Mouse (Mus musculus): ENCODE results near the gene P4ha1. TPM values are rescaled to one million over a fixed set of nuclear protein-coding genes. Genes with fewer than 3 reads are reported as not detected.
"Not testable (repeated sequence)": the region's sequence is repeated elsewhere in the genome, so short reads cannot be mapped to it uniquely, and the experiment has no call there.

P4ha1 gene
- polyA plus RNA-seq, 1 experiment from 2014 or later = 46.6 TPM

- H3K9ac ChIP-seq (ENCODE audit: low read length) = no peak overlapping the region
- H3K9me3 ChIP-seq (ENCODE audit: control insufficient read depth, low read length) = no peaks in the 10 kb centered on the region
- no peak overlapping the region for H3K4me2 ChIP-seq (ENCODE audit: low read length)
- H3K4me1 ChIP-seq (ENCODE audit: control insufficient read depth in 2 of 2, insufficient read depth in 2 of 2, low read length in 2 of 2) = no peaks in the 10 kb centered on the region
- no peak overlapping the region for H3K4me3 ChIP-seq (ENCODE audit: control insufficient read depth in 1 of 2, insufficient read depth in 1 of 2, low read depth in 1 of 2, low read length in 2 of 2)
- WGBS = 83% methylated on average over 9 of the region's 9 CpGs
- H3K27ac ChIP-seq (replicated peaks in 1 of 2; ENCODE audit: control insufficient read depth in 1 of 2, insufficient read depth in 1 of 2, low read depth in 2 of 2, low read length in 2 of 2) = no peak overlapping the region
- H3K36me3 ChIP-seq (ENCODE audit: control insufficient read depth, insufficient read depth, low read length) = peaks cover 97% of the 10 kb centered on the region
- no peaks in the 10 kb centered on the region for H3K27me3 ChIP-seq (ENCODE audit: control insufficient read depth, insufficient read depth, low read length)
- ATAC-seq (ENCODE audit: insufficient number of reproducible peaks, insufficient read depth, low FRiP score, low read depth) = no peak
These were observed 46.3 kb downstream of the P4ha1 start for GRCm38 (mm10) chr10:59369426-59369825.

- H3K4me2 ChIP-seq (ENCODE audit: low read length) = no peak overlapping the region
- H3K9me3 ChIP-seq (ENCODE audit: control insufficient read depth, low read length) = 0 out of 2 replicates have a peak, but pooled peaks cover 3% of the 10 kb centered on the region
- H3K36me3 ChIP-seq (ENCODE audit: control insufficient read depth, insufficient read depth, low read length) = peaks cover 23% of the 10 kb centered on the region
- H3K27ac ChIP-seq (replicated peaks in 1 of 2; ENCODE audit: control insufficient read depth in 1 of 2, insufficient read depth in 1 of 2, low read depth in 2 of 2, low read length in 2 of 2) = no peak overlapping the region
- H3K4me3 ChIP-seq (ENCODE audit: control insufficient read depth in 1 of 2, insufficient read depth in 1 of 2, low read depth in 1 of 2, low read length in 2 of 2) = no peak overlapping the region
- 87% methylated on average over 10 of the region's 10 CpGs for WGBS
- no peaks in the 10 kb centered on the region for H3K27me3 ChIP-seq (ENCODE audit: control insufficient read depth, insufficient read depth, low read length)
- ATAC-seq (ENCODE audit: insufficient number of reproducible peaks, insufficient read depth, low FRiP score, low read depth) = no peak
- no peak overlapping the region for H3K9ac ChIP-seq (ENCODE audit: low read length)
- peaks cover 4 to 9% of the 10 kb centered on the region in 2 experiments; a peak in 1 of 4 replicates for H3K4me1 ChIP-seq (ENCODE audit: control insufficient read depth in 2 of 2, insufficient read depth in 2 of 2, low read length in 2 of 2)
These were observed 54.8 kb downstream of the P4ha1 start for GRCm38 (mm10) chr10:59377906-59378305.

DNA sequence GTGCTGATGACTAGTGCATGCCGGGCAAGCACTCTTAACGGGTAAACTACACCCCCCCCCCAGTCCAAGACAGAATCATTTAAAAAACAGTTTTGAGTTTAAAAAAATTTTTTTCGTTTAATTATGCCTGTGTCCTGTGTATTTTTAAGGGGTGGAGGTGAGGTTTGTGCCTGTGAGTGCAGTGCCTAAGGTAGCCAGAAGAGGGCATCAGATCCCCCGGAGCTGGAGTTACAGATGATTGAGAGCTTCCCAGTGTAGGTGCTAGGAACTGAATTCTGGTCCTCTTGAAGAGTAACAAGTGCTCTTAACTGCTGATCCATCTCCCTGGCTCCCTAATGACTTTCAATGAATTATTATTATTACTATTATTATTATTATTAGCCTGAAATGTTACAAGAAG lies 55.6 kb downstream of the P4ha1 start:
- 0 out of 2 replicates have a peak, but pooled peaks cover 3% of the 10 kb centered on the region for H3K9me3 ChIP-seq (ENCODE audit: control insufficient read depth, low read length)
- H3K9ac ChIP-seq (ENCODE audit: low read length) = no peak overlapping the region
- H3K4me2 ChIP-seq (ENCODE audit: low read length) = no peak overlapping the region
- H3K4me1 ChIP-seq (ENCODE audit: control insufficient read depth in 2 of 2, insufficient read depth in 2 of 2, low read length in 2 of 2) = peaks cover 4 to 9% of the 10 kb centered on the region in 2 experiments; a peak in 1 of 4 replicates
- 94% methylated on average over 4 of the region's 4 CpGs for WGBS
- H3K36me3 ChIP-seq (ENCODE audit: control insufficient read depth, insufficient read depth, low read length) = peaks cover 15% of the 10 kb centered on the region
- H3K27ac ChIP-seq (replicated peaks in 1 of 2; ENCODE audit: control insufficient read depth in 1 of 2, insufficient read depth in 1 of 2, low read depth in 2 of 2, low read length in 2 of 2) = no peak overlapping the region
- H3K27me3 ChIP-seq (ENCODE audit: control insufficient read depth, insufficient read depth, low read length) = no peaks in the 10 kb centered on the region
- no peak overlapping the region for H3K4me3 ChIP-seq (ENCODE audit: control insufficient read depth in 1 of 2, insufficient read depth in 1 of 2, low read depth in 1 of 2, low read length in 2 of 2)
- ATAC-seq (ENCODE audit: insufficient number of reproducible peaks, insufficient read depth, low FRiP score, low read depth) = no peak

- no peak overlapping the region for H3K4me3 ChIP-seq (ENCODE audit: control insufficient read depth in 1 of 2, insufficient read depth in 1 of 2, low read depth in 1 of 2, low read length in 2 of 2)
- H3K4me1 ChIP-seq (ENCODE audit: control insufficient read depth in 2 of 2, insufficient read depth in 2 of 2, low read length in 2 of 2) = peaks cover 4 to 9% of the 10 kb centered on the region in 2 experiments; a peak in 1 of 4 replicates
- no peak overlapping the region for H3K4me2 ChIP-seq (ENCODE audit: low read length)
- no peak overlapping the region for H3K9ac ChIP-seq (ENCODE audit: low read length)
- H3K9me3 ChIP-seq (ENCODE audit: control insufficient read depth, low read length) = 0 out of 2 replicates have a peak, but pooled peaks cover 3% of the 10 kb centered on the region
- no peak for ATAC-seq (ENCODE audit: insufficient number of reproducible peaks, insufficient read depth, low FRiP score, low read depth)
- H3K27ac ChIP-seq (replicated peaks in 1 of 2; ENCODE audit: control insufficient read depth in 1 of 2, insufficient read depth in 1 of 2, low read depth in 2 of 2, low read length in 2 of 2) = peak overlapping the region in 1 of 2 experiments; percentile 30; a peak in 2 of 4 replicates
- H3K27me3 ChIP-seq (ENCODE audit: control insufficient read depth, insufficient read depth, low read length) = no peaks in the 10 kb centered on the region
- 12% methylated on average over 3 of the region's 3 CpGs for WGBS
- H3K36me3 ChIP-seq (ENCODE audit: control insufficient read depth, insufficient read depth, low read length) = peaks cover 4% of the 10 kb centered on the region; the same call in 1 of the 2 replicates
These were observed 56.8 kb downstream of the P4ha1 start for GRCm38 (mm10) chr10:59379927-59380326.

DNA sequence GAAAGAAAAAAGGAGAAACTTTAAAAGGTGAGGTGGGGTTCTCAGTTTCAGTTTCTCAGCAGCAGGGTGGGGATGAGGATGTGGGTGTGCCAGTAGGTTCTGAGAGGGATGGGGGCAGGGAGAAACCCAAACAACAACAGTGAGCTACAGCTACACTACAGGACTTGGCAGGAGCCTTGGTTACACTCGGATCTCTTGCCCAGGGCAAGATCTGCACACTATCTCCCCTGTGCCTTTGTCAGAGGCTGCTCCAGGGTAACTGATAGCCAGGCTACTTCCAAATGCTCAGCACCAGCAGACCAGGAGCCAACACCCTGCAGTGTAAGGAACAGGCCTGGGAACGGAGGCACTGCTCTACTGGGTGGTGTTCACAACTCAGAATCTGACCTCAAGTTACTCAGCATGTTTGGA lies 57.3 kb downstream of the P4ha1 start:
- WGBS = 33% methylated on average over 2 of the region's 2 CpGs

GRCm38 (mm10) chr10:59381563-59381962 lies 58.5 kb downstream of the P4ha1 start:
- 81% methylated on average over 5 of the region's 10 CpGs for WGBS
- not testable (repeated sequence) for H3K4me1 ChIP-seq (ENCODE audit: control insufficient read depth in 2 of 2, insufficient read depth in 2 of 2, low read length in 2 of 2); H3K9me3 ChIP-seq (ENCODE audit: control insufficient read depth, low read length); H3K9ac ChIP-seq (ENCODE audit: low read length); H3K36me3 ChIP-seq (ENCODE audit: control insufficient read depth, insufficient read depth, low read length); H3K27ac ChIP-seq (replicated peaks in 1 of 2; ENCODE audit: control insufficient read depth in 1 of 2, insufficient read depth in 1 of 2, low read depth in 2 of 2, low read length in 2 of 2); ATAC-seq (ENCODE audit: insufficient number of reproducible peaks, insufficient read depth, low FRiP score, low read depth); H3K4me2 ChIP-seq (ENCODE audit: low read length); H3K4me3 ChIP-seq (ENCODE audit: control insufficient read depth in 1 of 2, insufficient read depth in 1 of 2, low read depth in 1 of 2, low read length in 2 of 2); H3K27me3 ChIP-seq (ENCODE audit: control insufficient read depth, insufficient read depth, low read length)

More for the DNA sequence above, 57.3 kb downstream of the P4ha1 start:
- Histone ChIP-seq H3K4me3 (ENCODE audit: control insufficient read depth in 1 of 2, insufficient read depth in 1 of 2, low read depth in 1 of 2, low read length in 2 of 2) (no peak overlapping the region), H3K4me2 (ENCODE audit: low read length) (no peak overlapping the region), H3K36me3 (ENCODE audit: control insufficient read depth, insufficient read depth, low read length) (no peaks in the 10 kb centered on the region), H3K27me3 (ENCODE audit: control insufficient read depth, insufficient read depth, low read length) (no peaks in the 10 kb centered on the region), H3K9me3 (ENCODE audit: control insufficient read depth, low read length) (0 out of 2 replicates have a peak, but pooled peaks cover 3% of the 10 kb centered on the region), H3K9ac (ENCODE audit: low read length) (no peak overlapping the region), H3K4me1 (ENCODE audit: control insufficient read depth in 2 of 2, insufficient read depth in 2 of 2, low read length in 2 of 2) (peaks cover 4 to 9% of the 10 kb centered on the region in 2 experiments; a peak in 1 of 4 replicates), H3K27ac (replicated peaks in 1 of 2; ENCODE audit: control insufficient read depth in 1 of 2, insufficient read depth in 1 of 2, low read depth in 2 of 2, low read length in 2 of 2) (peak overlapping the region; percentile 30 to 37; a peak in 2 of 4 replicates)
- no peak; the same call in 1 of the 2 replicates for ATAC-seq (ENCODE audit: insufficient number of reproducible peaks, insufficient read depth, low FRiP score, low read depth)

- no peak overlapping the region for H3K4me2 ChIP-seq (ENCODE audit: low read length)
- no peak for ATAC-seq (ENCODE audit: insufficient number of reproducible peaks, insufficient read depth, low FRiP score, low read depth)
- H3K9ac ChIP-seq (ENCODE audit: low read length) = no peak overlapping the region
- peaks cover 13% of the 10 kb centered on the region for H3K9me3 ChIP-seq (ENCODE audit: control insufficient read depth, low read length)
- no peaks in the 10 kb centered on the region for H3K27me3 ChIP-seq (ENCODE audit: control insufficient read depth, insufficient read depth, low read length)
- 90% methylated on average over 7 of the region's 8 CpGs for WGBS
- H3K4me1 ChIP-seq (ENCODE audit: control insufficient read depth in 2 of 2, insufficient read depth in 2 of 2, low read length in 2 of 2) = no peaks in the 10 kb centered on the region
- H3K27ac ChIP-seq (replicated peaks in 1 of 2; ENCODE audit: control insufficient read depth in 1 of 2, insufficient read depth in 1 of 2, low read depth in 2 of 2, low read length in 2 of 2) = no peak overlapping the region
- H3K4me3 ChIP-seq (ENCODE audit: control insufficient read depth in 1 of 2, insufficient read depth in 1 of 2, low read depth in 1 of 2, low read length in 2 of 2) = no peak overlapping the region
- H3K36me3 ChIP-seq (ENCODE audit: control insufficient read depth, insufficient read depth, low read length) = no peaks in the 10 kb centered on the region
These were observed 63.9 kb downstream of the P4ha1 start for GRCm38 (mm10) chr10:59386951-59387350.

- no peak overlapping the region for H3K4me2 ChIP-seq (ENCODE audit: low read length)
- H3K9ac ChIP-seq (ENCODE audit: low read length) = no peak overlapping the region
- peaks cover 13% of the 10 kb centered on the region for H3K9me3 ChIP-seq (ENCODE audit: control insufficient read depth, low read length)
- no peak for ATAC-seq (ENCODE audit: insufficient number of reproducible peaks, insufficient read depth, low FRiP score, low read depth)
- no peaks in the 10 kb centered on the region for H3K36me3 ChIP-seq (ENCODE audit: control insufficient read depth, insufficient read depth, low read length)
- H3K27ac ChIP-seq (replicated peaks in 1 of 2; ENCODE audit: control insufficient read depth in 1 of 2, insufficient read depth in 1 of 2, low read depth in 2 of 2, low read length in 2 of 2) = no peak overlapping the region
- H3K27me3 ChIP-seq (ENCODE audit: control insufficient read depth, insufficient read depth, low read length) = no peaks in the 10 kb centered on the region
- H3K4me3 ChIP-seq (ENCODE audit: control insufficient read depth in 1 of 2, insufficient read depth in 1 of 2, low read depth in 1 of 2, low read length in 2 of 2) = no peak overlapping the region
- H3K4me1 ChIP-seq (ENCODE audit: control insufficient read depth in 2 of 2, insufficient read depth in 2 of 2, low read length in 2 of 2) = no peaks in the 10 kb centered on the region
- WGBS = 92% methylated on average over 3 of the region's 3 CpGs
These were observed 66.6 kb downstream of the P4ha1 start for GRCm38 (mm10) chr10:59389652-59390051.

Data from heart, embryonic 14.5 days (tissue).